Mouse (Mus musculus) c-Kit-positive CD71-positive TER-119-negative erythroid progenitor cells, embryonic 14.5 days (primary cell): ENCODE data around the gene Celf2.

ENCODE experiments used
- DNase-seq: peaks from one replicate; pipeline ENCODE4 v3.0.0-alpha.2; 2013; ENCODE audit warnings: low read depth

Gene Celf2

GRCm38 (mm10) chr2:7026737-7027136 is 482.6 kb downstream of the Celf2 start:
- no peak for DNase-seq

GRCm38 (mm10) chr2:7025594-7025993 is 483.8 kb downstream of the Celf2 start:
- no peak for DNase-seq

- no peak for DNase-seq
Observed at GRCm38 (mm10) chr2:7022184-7022583, 487.2 kb downstream of the Celf2 start.

GRCm38 (mm10) chr2:7017384-7018113 is 491.8 kb downstream of the Celf2 start:
- no peak for DNase-seq

GRCm38 (mm10) chr2:7013126-7013525 is 496.2 kb downstream of the Celf2 start:
- DNase-seq: no peak

GRCm38 (mm10) chr2:7006816-7007215 is 502.5 kb downstream of the Celf2 start:
- DNase-seq: no peak

GRCm38 (mm10) chr2:7001967-7002366 is 507.4 kb downstream of the Celf2 start:
- DNase-seq: no peak

- no peak for DNase-seq
Observed at GRCm38 (mm10) chr2:6991010-6991421, 518.3 kb downstream of the Celf2 start.

- no peak for DNase-seq
Observed at GRCm38 (mm10) chr2:6985706-6986105, 523.7 kb downstream of the Celf2 start.

- DNase-seq: no peak
Observed at GRCm38 (mm10) chr2:6983902-6984301, 525.5 kb downstream of the Celf2 start.

- DNase-seq: no peak
Observed at GRCm38 (mm10) chr2:6976300-6976699, 533.1 kb downstream of the Celf2 start.

GRCm38 (mm10) chr2:6969228-6969627 is 540.1 kb downstream of the Celf2 start:
- DNase-seq: no peak

- no peak for DNase-seq
Observed at GRCm38 (mm10) chr2:6965243-6965642, 544.1 kb downstream of the Celf2 start.

- DNase-seq: no peak
Observed at GRCm38 (mm10) chr2:6950702-6951101, 558.7 kb downstream of the Celf2 start.

- no peak for DNase-seq
Observed at GRCm38 (mm10) chr2:6945638-6946415, 563.5 kb downstream of the Celf2 start.

GRCm38 (mm10) chr2:6943651-6944050 is 565.7 kb downstream of the Celf2 start:
- DNase-seq: no peak

GRCm38 (mm10) chr2:6942635-6943390 is 566.5 kb downstream of the Celf2 start:
- DNase-seq: no peak

- DNase-seq: no peak
Observed at GRCm38 (mm10) chr2:6939143-6939542, 570.2 kb downstream of the Celf2 start.

- no peak for DNase-seq
Observed at GRCm38 (mm10) chr2:6933130-6933529, 576.2 kb downstream of the Celf2 start.

GRCm38 (mm10) chr2:6927693-6928360 is 581.5 kb downstream of the Celf2 start:
- DNase-seq: no peak

GRCm38 (mm10) chr2:6925505-6925904 is 583.9 kb downstream of the Celf2 start:
- no peak for DNase-seq
